In genomic region chr5:101968153-101968851, GRCm38 (mm10) we compare ENCODE assay signal across 8 mouse cellular contexts.
DNase-seq lines count a peak whose midpoint lies in the region; ATAC-seq and TF ChIP-seq lines count a peak whose summit lies in the region.

No protein-coding gene starts in this region.

- TF ChIP-seq POLR2A in limb, embryonic 14.5 days (IDR thresholded peaks at IDR 0.05; ENCODE audit: borderline replicate concordance, extremely low read depth, insufficient read depth, insufficient read length), result no peak

- peaks cover 17% of the 10 kb centered on the region for H3K36me3 ChIP-seq in limb, embryonic 14.5 days (ENCODE audit: control insufficient read depth, insufficient read depth, low read length)
- H3K36me3 ChIP-seq in neural tube, embryonic 13.5 days, result peaks cover 23% of the 10 kb centered on the region; the same call in 1 of the 2 replicates

- intact Hi-C loops in heart, postnatal 14 days (cut with DNase I), result no loop called here

- peak overlapping the region; percentile 33; the same call in 1 of the 2 replicates for H3K27ac ChIP-seq in limb, embryonic 14.5 days (replicated peaks; ENCODE audit: low read depth, low read length)
- H3K27ac ChIP-seq in neural tube, embryonic 13.5 days (replicated peaks), result 0 out of 2 replicates have a peak overlapping the region, but pooled peaks have one; percentile 33

- peaks cover 4% of the 10 kb centered on the region; the same call in 1 of the 2 replicates for H3K4me1 ChIP-seq in limb, embryonic 14.5 days (ENCODE audit: control insufficient read depth, insufficient read depth, low read length)
- peaks cover 19% of the 10 kb centered on the region for H3K4me1 ChIP-seq in neural tube, embryonic 13.5 days (replicated peaks)

- no peaks in the 10 kb centered on the region for H3K27me3 ChIP-seq in limb, embryonic 14.5 days (ENCODE audit: control insufficient read depth, insufficient read depth, low read length)
- H3K27me3 ChIP-seq in neural tube, embryonic 13.5 days, result no peaks in the 10 kb centered on the region

- no peaks in the 10 kb centered on the region for H3K9me3 ChIP-seq in limb, embryonic 14.5 days (ENCODE audit: control insufficient read depth, low read length)
- H3K9me3 ChIP-seq in neural tube, embryonic 13.5 days, result no peaks in the 10 kb centered on the region

- H3K4me2 ChIP-seq in limb, embryonic 14.5 days (replicated peaks; ENCODE audit: low read depth, low read length, severe bottlenecking), result no peak overlapping the region
- H3K4me2 ChIP-seq in neural tube, embryonic 13.5 days, result no peak overlapping the region

- no peak overlapping the region for H3K9ac ChIP-seq in limb, embryonic 14.5 days (ENCODE audit: low read depth, low read length, severe bottlenecking)
- no peak overlapping the region for H3K9ac ChIP-seq in neural tube, embryonic 13.5 days

- 42% methylated on average over 12 of the region's 12 CpGs for WGBS in limb, embryonic 14.5 days
- WGBS in neural tube, embryonic 13.5 days, result 53% methylated on average over 12 of the region's 12 CpGs

- no peak for ATAC-seq in limb, embryonic 14.5 days (ENCODE audit: low FRiP score, low read depth)
- ATAC-seq in neural tube, embryonic 13.5 days (ENCODE audit: low read depth), result no peak

- no peak overlapping the region for H3K4me3 ChIP-seq in limb, embryonic 14.5 days (replicated peaks; ENCODE audit: low read length)
- H3K4me3 ChIP-seq in neural tube, embryonic 13.5 days, result no peak overlapping the region

- DNase-seq in spleen, postnatal 36 days (ENCODE audit: low spot score in 2 of 2), result peak; percentile 29 to 41
- no peak for DNase-seq in spleen, adult 12 weeks (ENCODE audit: low spot score)
- peak; percentile 16 to 23 for DNase-seq in heart, postnatal 14 days
- no peak for DNase-seq in limb, embryonic 14.5 days (ENCODE audit: low spot score)
- no peak for DNase-seq in urinary bladder, adult 2 months (ENCODE audit: low spot score)
- DNase-seq in left cerebral cortex, adult 11 months (ENCODE audit: low spot score), result no peak
- no peak for DNase-seq in layer of hippocampus, adult 9-10 months (ENCODE audit: low spot score)

Comparison
In these comparisons a context has a peak if more than half of its experiments do, and no peak if none do; other contexts are left out.
1. DNase-seq: peak in spleen, postnatal 36 days (2 of 2) and heart, postnatal 14 days (2 of 2); none in spleen, adult 12 weeks (single experiment), limb, embryonic 14.5 days (single experiment), urinary bladder, adult 2 months (single experiment), left cerebral cortex, adult 11 months (single experiment) and layer of hippocampus, adult 9-10 months (single experiment).